ENCODE assay signal across 16 mouse cellular contexts in the genomic region with DNA sequence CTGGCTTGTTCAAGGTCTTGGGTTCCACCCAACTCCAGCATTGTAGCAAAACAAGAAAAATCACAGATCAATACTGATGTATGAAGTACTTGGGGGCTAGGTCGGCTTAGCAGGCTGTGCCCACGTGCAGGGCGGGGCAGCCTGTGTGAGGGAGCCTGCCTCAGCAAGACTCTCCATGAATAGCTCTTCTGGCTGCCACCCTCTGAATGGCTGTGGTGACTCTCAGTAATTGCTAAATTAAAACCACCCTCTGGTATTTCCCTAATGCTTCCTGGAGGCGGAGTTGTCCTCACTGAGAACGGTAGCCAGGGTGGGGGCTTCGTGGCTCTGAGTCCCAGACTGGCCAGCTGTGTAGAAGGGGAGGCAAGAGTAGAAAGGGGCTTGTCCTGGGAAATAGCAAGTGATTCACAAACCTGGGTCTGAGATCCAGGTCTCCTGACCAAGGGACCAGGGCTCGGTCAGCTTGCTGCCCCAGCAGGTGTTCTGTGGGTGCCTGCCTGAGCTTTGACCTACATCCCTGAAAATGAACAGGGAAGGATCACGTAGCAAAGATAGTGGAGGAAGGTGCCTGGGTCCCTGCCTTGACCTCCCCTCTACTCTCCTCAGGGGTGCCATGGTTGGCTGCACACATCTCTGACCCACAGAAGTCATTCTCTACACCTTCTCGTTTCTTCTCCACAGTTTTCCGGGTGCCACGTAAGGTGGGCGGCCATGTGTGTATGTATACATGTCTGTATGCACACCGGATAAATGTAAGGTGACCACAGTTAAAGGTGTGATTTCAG. TPM values are rescaled to one million over a fixed set of nuclear protein-coding genes. Genes with fewer than 3 reads are reported as not detected.
A peak's percentile ranks its signal among the peaks of the same experiment; 100 is the strongest.
DNase-seq lines count a peak whose midpoint lies in the region; ATAC-seq lines count a peak whose summit lies in the region.
"Had no signal": no experiment of that assay in that cellular context is flagged by ENCODE, and none has a peak within 500 bp of the region (broad histone marks: within the 10 kb centered on the region; RNA-seq: fewer than 3 reads in every experiment).

No protein-coding gene starts in this region.

- no peak overlapping the region for H3K27ac ChIP-seq in forebrain, embryonic 13.5 days
- H3K27ac ChIP-seq in forebrain, embryonic 10.5 days: no peak overlapping the region
- H3K27ac ChIP-seq in hindbrain, embryonic 16.5 days (ENCODE audit: low read depth, low read length): peak overlapping the region; percentile 19; the same call in 1 of the 2 replicates
- no peak overlapping the region for H3K27ac ChIP-seq in hindbrain, embryonic 12.5 days
- H3K27ac ChIP-seq: liver, embryonic 13.5 days; midbrain, embryonic 12.5 days; neural tube, embryonic 15.5 days; stomach, postnatal 0 days had no signal

- DNase-seq in cerebellum, adult 11-12 months: peak; percentile 56
- no peak for DNase-seq in forebrain, embryonic 10.5 days (ENCODE audit: extremely low spot score, low spot score)
- DNase-seq in Muller cell, postnatal 12 days (ENCODE audit: inconsistent ontology term): peak; percentile 60
- DNase-seq: kidney, adult 11 months; layer of hippocampus, adult 9-11 months had no signal

- H3K4me2 ChIP-seq in forebrain, embryonic 13.5 days: no peak overlapping the region
- no peak overlapping the region for H3K4me2 ChIP-seq in hindbrain, embryonic 16.5 days (ENCODE audit: low read length)
- H3K4me2 ChIP-seq in hindbrain, embryonic 12.5 days (replicated peaks): no peak overlapping the region
- H3K4me2 ChIP-seq: heart, embryonic 11.5 days; liver, embryonic 13.5 days; midbrain, embryonic 12.5 days had no signal

- no peaks in the 10 kb centered on the region for H3K36me3 ChIP-seq in forebrain, embryonic 13.5 days (ENCODE audit: poor library complexity, severe bottlenecking)
- H3K36me3 ChIP-seq in forebrain, embryonic 10.5 days (replicated peaks): no peaks in the 10 kb centered on the region
- no peaks in the 10 kb centered on the region for H3K36me3 ChIP-seq in hindbrain, embryonic 16.5 days (ENCODE audit: control insufficient read depth, insufficient read depth, low read length)
- no peaks in the 10 kb centered on the region for H3K36me3 ChIP-seq in hindbrain, embryonic 12.5 days
- H3K36me3 ChIP-seq: liver, embryonic 13.5 days; midbrain, embryonic 12.5 days; neural tube, embryonic 15.5 days had no signal

- no peak for ATAC-seq in cerebellum, adult (ENCODE audit: insufficient number of reproducible peaks, low FRiP score, low TSS enrichment)
- ATAC-seq in forebrain, embryonic 13.5 days: 0 out of 2 replicates have a peak, but pooled peaks have one; percentile 22
- ATAC-seq in hindbrain, embryonic 16.5 days: no peak
- no peak for ATAC-seq in hindbrain, embryonic 12.5 days (ENCODE audit: low FRiP score)
- no peak for ATAC-seq in megakaryocyte-erythroid progenitor cell, adult 5-6 weeks (replicated peaks; ENCODE audit: low FRiP score, low TSS enrichment, poor library complexity, severe bottlenecking)

- no peaks in the 10 kb centered on the region for H3K9me3 ChIP-seq in forebrain, embryonic 13.5 days (replicated peaks)
- H3K9me3 ChIP-seq in forebrain, embryonic 10.5 days: no peaks in the 10 kb centered on the region
- no peaks in the 10 kb centered on the region for H3K9me3 ChIP-seq in hindbrain, embryonic 16.5 days (ENCODE audit: control insufficient read depth, low read length)
- no peaks in the 10 kb centered on the region for H3K9me3 ChIP-seq in hindbrain, embryonic 12.5 days (replicated peaks)
- H3K9me3 ChIP-seq: liver, embryonic 13.5 days; midbrain, embryonic 12.5 days; neural tube, embryonic 15.5 days had no signal

- 65% methylated on average over 13 of the region's 13 CpGs for WGBS in forebrain, embryonic 13.5 days
- 59% methylated on average over 13 of the region's 13 CpGs for WGBS in forebrain, embryonic 10.5 days
- 65% methylated on average over 13 of the region's 13 CpGs for WGBS in hindbrain, embryonic 16.5 days
- WGBS in hindbrain, embryonic 12.5 days: 67% methylated on average over 13 of the region's 13 CpGs

- peaks cover 25% of the 10 kb centered on the region for H3K27me3 ChIP-seq in forebrain, embryonic 13.5 days
- H3K27me3 ChIP-seq in forebrain, embryonic 10.5 days (ENCODE audit: poor library complexity, severe bottlenecking): peaks cover 47% of the 10 kb centered on the region
- H3K27me3 ChIP-seq in hindbrain, embryonic 16.5 days (replicated peaks; ENCODE audit: control insufficient read depth, insufficient read depth, low read length): no peaks in the 10 kb centered on the region
- H3K27me3 ChIP-seq in hindbrain, embryonic 12.5 days: peaks cover 42% of the 10 kb centered on the region

- peaks cover 36% of the 10 kb centered on the region for H3K4me1 ChIP-seq in forebrain, embryonic 13.5 days
- peaks cover 47% of the 10 kb centered on the region for H3K4me1 ChIP-seq in forebrain, embryonic 10.5 days
- H3K4me1 ChIP-seq in hindbrain, embryonic 16.5 days (ENCODE audit: control insufficient read depth, insufficient read depth, low read depth, low read length): peaks cover 32% of the 10 kb centered on the region
- H3K4me1 ChIP-seq in hindbrain, embryonic 12.5 days: peaks cover 22% of the 10 kb centered on the region

- no peak overlapping the region for H3K4me3 ChIP-seq in forebrain, embryonic 13.5 days
- H3K4me3 ChIP-seq in forebrain, embryonic 10.5 days: no peak overlapping the region
- H3K4me3 ChIP-seq in hindbrain, embryonic 16.5 days (ENCODE audit: low read length): no peak overlapping the region
- no peak overlapping the region for H3K4me3 ChIP-seq in hindbrain, embryonic 12.5 days
- H3K4me3 ChIP-seq: liver, embryonic 13.5 days; midbrain, embryonic 12.5 days; neural tube, embryonic 15.5 days had no signal

- H3K9ac ChIP-seq in forebrain, embryonic 13.5 days: no peak overlapping the region
- no peak overlapping the region for H3K9ac ChIP-seq in hindbrain, embryonic 16.5 days (ENCODE audit: low read depth, low read length)
- no peak overlapping the region for H3K9ac ChIP-seq in hindbrain, embryonic 12.5 days
- H3K9ac ChIP-seq: forebrain, postnatal 0 days; liver, embryonic 13.5 days; midbrain, embryonic 12.5 days; neural tube, embryonic 15.5 days had no signal

RNA-seq across cellular contexts. Expression of a gene that starts 12.4 kb away (rescaled TPM):
- polyA plus RNA-seq in forebrain, embryonic 13.5 days (2015; fragmentation: Nextera tagmentation; extraction: Ambion mirVana): 11.8 and 16.5 TPM in 2 replicates
- 3.8 and 4.0 TPM in 2 replicates for polyA plus RNA-seq in forebrain, embryonic 10.5 days (2016; fragmentation: Nextera tagmentation; extraction: Ambion mirVana)
- 119 and 120 TPM in 2 replicates for polyA plus RNA-seq in hindbrain, embryonic 16.5 days (2015; fragmentation: Nextera tagmentation; extraction: Ambion mirVana)
- 17.1 and 19.8 TPM in 2 replicates for polyA plus RNA-seq in hindbrain, embryonic 12.5 days (2016; fragmentation: Nextera tagmentation; extraction: Ambion mirVana)
- total RNA-seq in megakaryocyte-erythroid progenitor cell, adult 5-6 weeks (2014; fragmentation: Nextera tagmentation): 0.45 and 2.3 TPM in 2 replicates
- total RNA-seq in megakaryocyte-erythroid progenitor cell, adult 5-6 weeks (2017): 0.57 TPM in 1 of 2 replicates, not detected in the other
